Mouse (Mus musculus) regulatory T cell (primary cell): ENCODE results near the gene Esd.

Experiments used
- in situ Hi-C: fragments of 300-600 bp; cut with MboI, MseI; formaldehyde crosslinking; loops from one replicate; pipeline ENCODE4 v1.15.1; 2025; ENCODE audit warnings: high pct_unique_total_duplicates

Esd gene

DNA sequence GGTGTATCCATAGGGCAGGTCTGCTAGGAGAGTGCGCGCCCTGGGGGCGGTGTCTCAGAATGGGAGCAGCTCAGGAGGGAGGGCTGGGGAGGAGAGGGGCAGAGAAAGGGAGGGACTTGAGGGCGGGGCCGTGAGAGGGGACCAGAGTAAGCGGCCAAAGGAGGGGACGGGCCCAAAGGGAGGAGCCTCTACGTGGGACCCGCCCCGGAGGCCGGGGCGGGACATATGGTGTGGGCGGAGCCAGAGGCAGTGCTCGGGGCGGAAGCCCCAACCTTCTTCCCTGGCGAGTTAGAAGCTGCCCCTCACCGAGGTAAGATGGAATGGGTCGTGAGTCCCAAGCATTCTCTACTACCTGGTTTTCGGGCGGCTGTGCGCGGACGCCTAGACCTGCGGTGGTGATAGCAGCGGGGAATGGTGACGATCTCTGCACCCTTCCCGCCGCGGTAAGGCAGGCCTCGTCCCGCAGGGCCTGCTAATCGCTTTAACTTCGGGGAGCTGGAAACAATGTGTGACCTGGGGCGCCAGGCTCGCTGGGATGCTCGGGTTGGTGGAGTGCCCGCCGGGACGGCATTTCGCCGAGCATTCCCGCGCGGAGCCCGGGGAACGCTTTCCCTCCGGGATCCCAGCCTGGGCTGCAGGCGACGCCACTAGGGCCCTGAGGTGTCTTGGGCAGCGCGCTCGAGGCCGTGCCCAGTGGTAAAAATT lies at the start of gene Esd:
TSS of gene Esd (plus strand) at position 219 of the 705 bp plus-strand sequence.
- in situ Hi-C loops = no loop called here

DNA sequence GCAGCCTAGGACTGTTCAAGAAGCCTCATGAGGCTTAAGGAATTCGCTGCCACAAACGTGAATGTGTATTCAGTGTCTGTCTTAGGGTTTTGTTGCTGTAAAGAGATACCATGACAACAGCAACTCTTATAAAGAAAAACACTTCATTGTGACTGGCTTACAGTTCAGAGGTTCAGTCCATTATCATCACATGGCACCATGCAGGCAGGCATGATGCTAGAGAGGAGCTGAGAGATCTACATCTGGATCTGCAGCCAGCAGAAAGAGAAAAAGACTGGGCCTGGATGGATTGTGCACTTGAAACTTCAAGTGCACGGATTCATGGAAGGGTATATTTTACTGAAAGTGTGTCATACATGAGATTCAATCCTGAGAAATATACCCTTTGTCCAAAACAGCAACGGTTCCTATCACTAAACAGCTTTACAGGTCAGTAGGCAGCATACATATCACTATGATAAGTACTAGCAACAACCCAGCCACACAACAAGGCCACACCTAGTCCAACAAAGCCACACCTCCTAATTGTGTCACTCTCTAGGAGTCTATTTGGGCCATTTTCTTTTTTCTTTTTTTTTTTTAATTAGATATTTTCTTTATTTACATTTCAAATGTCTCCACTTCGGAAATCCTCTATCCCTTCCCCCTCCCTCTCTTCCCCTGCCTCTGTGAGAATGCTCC lies 47.7 kb upstream of the Esd start:
- in situ Hi-C loops = loop anchor here (10.0 kb wide), 1 partner anchor 1630 kb away; no protein-coding TSS in a partner anchor

DNA sequence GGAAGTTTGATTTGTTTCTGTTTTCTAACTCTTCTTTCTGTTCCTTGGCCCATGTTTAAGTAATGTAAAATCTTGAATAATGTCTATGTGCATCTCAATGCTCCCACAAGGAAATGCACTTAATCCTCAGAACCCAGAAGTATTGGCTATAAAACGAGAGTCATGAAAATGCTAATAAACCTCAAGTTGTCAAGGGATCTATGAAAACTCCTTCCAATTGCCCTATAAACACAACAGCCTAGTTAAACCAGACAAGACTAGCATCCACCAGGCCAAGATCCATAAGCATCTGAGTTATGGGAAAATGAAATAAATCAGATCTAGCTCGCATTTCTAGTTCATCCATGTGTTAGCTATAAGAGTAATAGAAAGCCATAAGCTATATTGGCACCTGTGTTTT lies 40.1 kb upstream of the Esd start:
- in situ Hi-C loops = loop anchor here (10.0 kb wide), 1 partner anchor 1067 kb away; no protein-coding TSS in a partner anchor

DNA sequence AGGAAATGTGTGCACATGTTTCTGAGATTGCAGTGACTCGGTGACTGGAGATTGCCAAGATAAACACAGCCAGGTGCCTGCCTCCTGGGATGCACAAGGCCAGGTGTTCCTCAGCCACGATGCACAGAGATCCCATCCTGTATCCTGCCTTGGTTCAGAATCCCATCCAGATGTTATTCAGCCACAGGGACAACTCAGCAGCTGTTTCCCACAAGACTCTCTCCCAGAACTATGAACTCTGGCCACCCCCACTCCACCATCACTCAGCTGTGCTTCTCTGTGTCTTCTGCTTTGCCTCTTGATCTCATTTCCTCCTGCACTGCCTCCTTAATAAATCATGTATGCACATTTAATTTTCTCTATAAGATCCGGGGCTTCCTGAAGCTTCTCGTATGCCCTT lies 35.3 kb upstream of the Esd start:
- in situ Hi-C loops = loop anchor here (10.0 kb wide), 1 partner anchor 1072 kb away; no protein-coding TSS in a partner anchor

DNA sequence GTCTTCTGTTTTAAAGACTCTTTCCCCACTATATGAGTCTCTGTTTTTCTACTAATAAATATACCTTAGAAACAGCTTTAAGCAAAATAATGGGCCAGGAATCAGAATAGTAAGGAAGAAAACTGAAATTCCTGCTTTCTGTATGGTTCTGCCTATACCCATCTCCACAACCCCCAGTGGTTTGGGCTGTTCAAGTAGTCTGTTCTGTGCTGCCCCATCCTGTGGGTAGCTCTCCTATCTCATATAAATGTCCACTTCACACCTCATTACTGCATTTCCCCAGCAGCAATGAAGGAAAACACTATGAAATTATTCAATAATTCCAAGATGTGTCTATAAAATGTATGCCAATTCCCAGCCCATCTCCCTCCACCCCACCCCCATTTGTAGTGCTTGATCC lies 34.7 kb upstream of the Esd start:
- in situ Hi-C loops = loop anchor here (10.0 kb wide), 1 partner anchor 1073 kb away; no protein-coding TSS in a partner anchor

DNA sequence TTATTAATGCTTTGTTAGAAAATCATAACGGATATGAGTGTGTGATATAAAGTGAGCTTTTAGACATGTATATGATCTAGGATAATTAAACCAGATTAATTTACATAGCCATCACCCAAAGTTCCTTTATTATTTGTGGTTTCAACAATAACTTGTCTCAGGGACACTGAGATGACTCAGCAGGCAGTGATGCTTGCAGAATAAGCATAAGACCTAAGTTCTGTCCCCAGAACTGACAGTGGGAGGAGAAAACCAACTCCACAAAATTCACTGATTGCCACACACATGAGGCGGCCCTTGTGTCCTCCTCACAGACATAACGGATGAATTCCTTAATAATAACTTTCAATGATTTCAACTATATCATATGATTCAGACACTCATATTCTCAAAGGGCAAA lies 32.9 kb upstream of the Esd start:
- in situ Hi-C loops = loop anchor here (10.0 kb wide), 1 partner anchor 1074 kb away; no protein-coding TSS in a partner anchor

DNA sequence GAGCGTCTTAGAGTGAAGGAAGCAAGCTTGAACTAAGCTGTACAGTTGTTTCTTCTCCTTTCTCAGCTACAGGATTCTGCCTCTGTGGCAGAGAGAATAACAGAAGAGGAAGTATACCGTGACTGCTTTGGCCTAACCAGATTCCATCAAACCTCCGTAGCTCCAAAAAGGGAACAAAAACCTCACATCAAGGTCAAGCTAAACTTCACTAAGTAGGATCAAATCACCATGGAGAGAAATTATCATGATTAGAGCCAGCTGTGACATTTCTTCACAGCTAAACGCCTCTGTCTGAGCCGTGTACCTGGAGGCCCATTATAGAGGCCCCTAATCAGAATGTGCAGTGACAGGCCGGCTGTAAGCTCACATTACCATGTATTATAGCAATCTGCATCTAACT lies 28.2 kb upstream of the Esd start:
- in situ Hi-C loops = no loop called here

DNA sequence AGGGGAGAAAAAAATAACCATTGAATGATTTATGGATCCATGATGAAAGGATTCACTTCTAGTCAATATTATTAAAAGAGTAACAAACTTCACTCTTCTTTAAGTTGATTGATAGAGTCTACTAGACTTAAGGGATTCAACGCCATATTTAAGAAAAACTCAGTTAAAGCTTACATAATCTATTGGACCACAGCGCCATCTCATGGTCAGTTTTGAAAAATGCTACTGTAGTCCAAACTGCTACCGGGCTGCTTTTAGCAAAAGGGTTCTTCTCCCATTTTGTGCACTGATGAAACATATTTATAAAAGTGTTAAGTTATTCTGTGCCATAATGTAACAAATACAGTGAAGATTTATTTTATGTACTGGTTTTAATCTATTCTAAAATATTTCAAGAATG lies 23.0 kb upstream of the Esd start:
- in situ Hi-C loops = no loop called here

DNA sequence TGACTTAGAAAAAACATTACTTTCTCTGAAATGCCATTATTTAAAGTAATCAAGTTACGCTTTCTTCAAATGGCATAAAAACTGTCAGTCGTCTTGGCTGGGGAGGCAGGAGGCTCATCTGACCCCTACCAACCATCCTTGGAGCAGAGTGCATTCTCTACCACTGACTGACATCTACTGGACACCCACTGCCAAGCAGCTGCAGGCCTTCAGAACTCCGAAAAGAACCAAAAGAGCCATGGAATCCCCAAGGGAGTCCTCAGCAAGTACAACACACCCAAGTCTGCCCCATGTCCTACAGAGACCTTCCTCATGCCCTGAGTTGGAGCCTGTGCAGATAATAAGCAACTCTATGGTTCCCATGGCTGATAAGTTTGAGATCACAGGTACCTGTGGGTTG lies 8.6 kb upstream of the Esd start:
- in situ Hi-C loops = no loop called here

DNA sequence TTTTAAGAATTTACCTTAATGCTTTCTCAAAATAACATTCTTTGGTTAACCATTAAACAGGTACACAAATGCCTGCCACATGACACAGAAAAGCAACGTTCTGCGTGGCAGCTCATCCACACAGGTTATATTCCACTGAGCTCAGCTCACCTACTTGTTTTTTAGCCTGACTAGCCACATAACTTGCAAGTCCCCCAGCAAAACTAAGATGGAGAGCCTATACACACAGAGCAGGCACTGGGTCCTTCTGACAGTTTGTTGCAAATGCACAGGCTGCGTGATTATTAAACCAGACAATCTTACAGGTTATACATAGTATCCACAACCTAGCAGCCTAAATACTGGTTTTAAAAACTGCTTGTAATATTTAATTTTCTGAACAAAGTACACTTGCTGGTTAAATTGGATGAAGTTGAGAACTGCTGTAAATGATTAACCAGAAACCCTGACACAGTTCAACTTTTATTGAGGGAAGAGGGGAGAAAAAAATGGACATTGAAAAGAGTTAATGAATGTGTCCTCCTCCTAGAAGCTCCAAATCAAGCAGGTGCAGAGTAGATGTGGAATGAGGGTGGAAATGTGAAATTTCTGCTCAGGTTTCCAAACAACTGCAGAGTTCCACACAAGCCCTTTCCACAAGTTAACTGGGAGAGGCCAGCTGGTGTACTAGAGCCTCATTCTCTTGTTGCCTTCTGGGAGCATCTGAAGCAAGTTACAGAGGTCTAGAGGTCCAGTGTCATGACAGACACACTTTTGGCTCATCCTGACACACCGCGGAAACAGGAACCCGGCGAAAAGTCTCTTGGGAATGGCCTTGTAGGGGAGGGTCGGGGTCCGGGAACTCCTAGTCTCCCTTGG lies 647 bp upstream of the Esd start:
- in situ Hi-C loops = no loop called here

DNA sequence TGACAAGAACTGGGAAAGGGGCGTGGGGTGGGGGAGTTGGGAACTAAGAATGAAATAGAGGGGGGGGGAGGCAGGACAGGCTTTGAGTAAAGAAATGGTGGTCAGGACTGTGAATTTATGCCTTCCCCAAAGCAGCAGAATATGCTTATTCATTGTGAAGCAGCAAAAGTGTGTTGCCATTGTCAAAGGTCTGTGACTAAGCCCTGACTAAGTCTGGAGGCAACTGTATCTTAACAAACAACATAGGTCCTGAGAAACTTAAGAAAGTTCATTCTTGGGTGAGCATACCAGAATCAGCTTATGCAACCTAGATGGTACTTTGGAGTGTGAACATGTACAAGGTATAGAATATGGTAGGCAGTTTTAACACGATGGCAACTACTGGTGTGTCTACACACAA lies 1.3 kb downstream of the Esd start:
- in situ Hi-C loops = no loop called here

DNA sequence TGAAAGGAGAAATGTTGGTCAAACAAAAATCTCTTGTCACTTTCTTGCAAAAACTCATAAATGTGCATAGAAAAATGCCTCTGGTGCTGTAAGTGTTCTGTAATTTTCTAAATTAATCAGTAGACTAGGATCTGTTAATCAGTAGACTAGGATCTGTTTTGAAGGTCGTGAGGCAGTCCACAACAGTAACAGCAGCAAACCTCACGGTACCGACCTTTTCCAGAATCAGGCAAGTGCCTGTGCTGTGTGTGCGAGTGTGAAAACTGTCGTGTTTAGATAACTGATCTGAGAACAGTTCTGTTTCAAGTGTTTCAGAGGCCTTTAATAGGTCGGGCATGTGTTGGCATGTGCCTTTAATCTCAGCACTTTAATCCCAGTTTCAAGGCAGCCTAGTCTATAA lies 3.4 kb downstream of the Esd start:
- in situ Hi-C loops = no loop called here

DNA sequence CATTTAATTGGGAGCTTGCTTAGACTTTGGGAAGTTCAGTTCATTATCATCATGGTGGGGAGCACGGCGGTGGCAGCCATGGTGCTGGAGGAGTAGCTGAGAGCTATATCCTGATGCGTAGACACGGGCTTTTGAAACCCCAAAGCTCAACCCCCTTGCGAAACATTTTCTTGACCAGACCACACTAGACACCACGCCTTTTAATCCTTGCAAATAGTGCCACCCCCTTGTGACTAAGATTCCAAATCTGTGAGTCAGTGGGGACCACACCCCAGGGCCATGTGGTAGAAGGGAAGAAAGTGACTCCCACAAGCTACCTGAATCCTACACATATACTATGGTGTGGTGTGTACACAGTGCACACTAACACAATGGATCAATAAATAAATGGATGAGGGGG lies 4.8 kb downstream of the Esd start:
- in situ Hi-C loops = no loop called here

DNA sequence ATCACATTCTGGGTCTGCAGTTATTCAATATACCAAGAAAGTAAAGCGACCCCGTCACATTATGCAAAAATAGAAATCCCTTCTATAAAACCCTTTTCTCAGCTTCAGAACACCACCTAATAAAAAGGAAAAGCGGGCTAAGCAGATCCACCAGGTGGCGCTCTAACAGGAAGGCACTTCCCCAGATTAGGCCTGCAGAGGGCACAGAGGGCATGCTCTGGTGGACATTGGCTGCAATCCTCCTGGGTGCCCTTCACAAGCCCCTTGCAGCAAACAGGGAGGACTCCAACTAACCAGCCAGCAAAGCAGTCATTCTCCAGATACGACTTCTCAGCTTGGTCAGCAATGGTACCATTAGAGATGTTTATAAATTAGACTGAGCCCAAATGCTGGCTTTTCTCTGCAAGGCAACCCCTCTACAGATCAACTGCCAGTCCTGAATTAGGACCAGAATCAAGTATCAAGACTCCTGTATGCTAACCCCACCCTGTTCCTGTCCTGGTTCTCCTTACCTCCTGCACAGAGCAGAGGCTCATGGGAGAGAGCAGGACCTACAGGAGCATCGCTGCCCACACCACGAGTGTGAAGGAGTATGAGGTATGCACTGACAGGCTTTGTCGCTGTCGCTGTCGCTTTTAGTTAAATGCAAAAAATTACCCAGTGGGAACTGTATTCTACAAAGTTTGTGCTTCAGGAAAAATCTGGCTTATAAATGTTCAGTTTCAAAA lies 32.3 kb downstream of the Esd start:
- in situ Hi-C loops = loop anchor here (5.0 kb wide), 1 partner anchor 228 kb away; no protein-coding TSS in a partner anchor

DNA sequence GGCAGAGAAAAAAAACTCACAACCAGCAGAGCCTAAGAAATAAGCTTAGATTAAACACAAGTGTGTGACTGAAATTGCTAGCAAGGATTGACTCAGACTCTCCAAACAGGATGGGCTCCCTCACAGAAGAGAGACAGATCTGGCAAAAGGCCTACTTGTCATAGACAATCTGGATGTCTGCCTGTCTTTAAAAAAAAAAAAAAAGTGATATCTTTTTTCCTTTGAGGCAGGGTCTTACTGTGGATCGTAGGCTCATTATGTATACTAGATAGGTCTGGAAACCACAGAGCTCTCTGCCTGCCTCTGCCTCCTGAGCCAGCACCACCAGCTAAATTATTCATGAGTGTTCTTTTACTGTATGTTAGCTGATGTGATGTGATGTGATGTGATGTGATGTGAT lies 35.8 kb downstream of the Esd start:
- in situ Hi-C loops = no loop called here

DNA sequence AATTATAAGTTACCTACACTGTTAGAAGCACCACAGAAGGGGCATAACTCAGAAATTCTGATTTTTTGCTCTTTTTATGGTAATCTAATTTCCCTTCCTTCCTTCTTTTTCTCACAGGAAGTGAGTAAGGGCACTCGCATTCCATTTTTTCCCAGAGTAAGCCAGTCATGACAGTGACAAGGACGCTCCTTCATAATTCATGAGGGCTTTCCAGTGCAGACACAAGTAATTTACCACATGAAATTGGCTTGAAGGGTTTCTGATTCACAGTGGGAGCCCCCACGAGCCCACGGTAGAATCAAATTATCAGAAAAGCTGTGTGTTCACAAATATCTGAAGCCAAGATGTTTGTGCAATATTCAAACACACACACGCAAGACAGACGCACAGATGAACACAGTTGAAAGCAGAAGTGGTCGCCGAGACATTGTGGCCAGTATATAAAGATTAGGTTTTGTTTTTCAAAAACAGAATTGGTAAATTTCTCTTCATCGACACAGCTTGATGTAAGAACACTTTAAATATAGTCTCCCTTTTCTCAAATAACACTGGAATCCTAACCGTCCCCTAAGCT lies 42.0 kb downstream of the Esd start:
- in situ Hi-C loops = no loop called here

DNA sequence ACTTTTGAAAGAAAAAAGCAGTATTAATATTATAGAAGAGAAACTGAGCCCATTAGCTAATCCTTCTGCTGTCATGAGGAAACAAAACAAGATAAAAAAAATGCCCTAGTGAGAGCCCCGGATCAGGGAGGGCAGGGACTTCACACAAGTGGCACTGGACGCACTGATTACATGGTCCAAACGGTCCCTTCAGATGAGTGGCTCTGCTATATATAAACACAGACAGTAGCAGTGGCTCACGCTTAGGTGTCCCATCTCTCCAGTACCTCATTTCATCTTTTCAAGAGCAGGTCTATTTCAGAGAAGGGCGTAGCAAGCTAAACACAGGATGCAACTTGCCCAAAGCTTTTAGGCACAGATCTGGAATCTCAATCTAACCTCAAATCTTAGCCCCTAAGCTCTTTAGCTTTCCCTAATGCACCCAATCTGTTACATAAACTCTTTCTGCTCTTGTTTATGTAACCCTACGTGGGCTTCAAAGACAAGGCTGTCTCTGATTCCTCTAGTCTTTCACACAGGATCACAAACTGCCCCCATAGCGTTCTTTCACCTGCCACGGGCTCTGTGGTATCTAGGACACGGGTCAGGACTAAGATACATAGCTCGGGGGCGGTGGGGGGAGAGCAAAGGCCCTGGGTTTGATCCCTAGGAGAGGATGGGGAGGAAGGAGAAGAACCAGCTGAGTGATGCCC lies 52.3 kb downstream of the Esd start:
- in situ Hi-C loops = no loop called here

DNA sequence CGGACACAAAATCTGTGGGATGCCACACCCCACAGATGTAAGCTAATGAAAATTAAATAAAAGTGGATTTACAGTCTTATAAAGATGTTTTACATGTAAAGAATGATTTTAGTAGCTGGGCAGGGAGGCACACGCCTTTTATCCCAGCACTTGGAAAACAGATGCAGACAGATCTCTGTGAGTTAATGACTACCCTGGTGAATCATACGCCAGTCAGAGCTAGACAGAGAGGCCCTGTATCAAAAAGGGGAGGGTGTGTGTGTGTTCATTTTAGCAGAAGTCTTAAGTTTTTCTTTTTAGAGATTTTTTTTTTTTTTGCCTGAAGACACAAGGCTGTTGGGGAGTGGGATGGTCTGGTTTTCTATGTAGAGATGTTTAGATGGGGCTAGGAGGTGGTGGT lies 55.6 kb downstream of the Esd start:
- in situ Hi-C loops = no loop called here

DNA sequence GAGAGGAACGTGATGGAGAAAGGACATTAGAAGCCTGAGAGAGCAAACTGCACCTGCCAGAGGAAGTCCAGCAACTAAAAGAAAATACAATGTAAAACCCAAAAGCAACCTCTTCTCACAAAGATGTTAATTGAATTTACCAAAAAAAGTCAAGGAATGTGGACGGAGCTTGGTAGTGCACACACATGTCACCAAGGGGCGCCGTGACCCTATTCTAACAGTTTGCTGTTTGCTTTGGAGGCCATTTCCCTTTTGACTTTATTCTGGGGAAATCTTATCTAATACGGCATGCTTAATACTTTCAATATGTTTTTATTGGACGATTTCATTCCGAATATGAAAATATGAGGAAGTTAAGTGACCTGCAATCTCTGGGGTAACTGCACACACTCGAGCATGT lies 56.7 kb downstream of the Esd start:
- in situ Hi-C loops = no loop called here

DNA sequence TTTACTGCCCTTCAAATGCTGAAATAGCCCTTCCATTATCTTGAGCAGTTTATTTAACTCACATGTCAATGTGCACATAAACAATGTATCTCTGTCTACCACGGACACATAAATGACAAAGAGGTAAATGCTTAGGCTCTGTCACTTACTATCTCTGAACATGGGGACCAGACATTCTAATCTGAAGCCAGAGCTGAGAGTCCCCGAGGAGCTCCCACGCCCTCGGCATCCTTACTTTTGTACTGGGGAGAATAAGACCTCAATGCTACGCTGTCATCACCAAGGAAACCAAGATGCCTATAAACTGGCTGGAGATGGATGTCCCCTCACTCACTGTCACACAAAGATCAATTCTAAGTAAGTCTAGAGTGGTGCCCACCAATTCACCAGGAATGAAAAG lies 58.4 kb downstream of the Esd start:
- in situ Hi-C loops = no loop called here

DNA sequence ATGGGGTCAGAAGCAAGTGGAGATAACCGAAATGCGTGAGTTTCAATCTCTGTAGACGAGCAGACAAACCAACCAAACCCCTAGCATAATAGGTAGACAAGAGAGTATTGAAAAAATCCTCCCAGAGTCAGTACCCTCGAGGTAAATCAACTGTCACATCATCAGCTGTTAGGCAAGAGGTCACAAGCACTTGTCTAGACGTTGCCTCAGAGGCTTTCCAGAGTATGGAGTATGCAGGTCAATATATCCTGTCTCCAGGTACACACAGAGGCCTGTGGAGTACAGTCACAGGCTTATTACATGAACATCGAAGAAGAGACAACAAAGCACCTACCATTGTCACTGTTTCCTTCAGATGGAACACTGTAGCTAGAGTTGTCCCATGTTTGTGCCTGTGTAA lies 60.7 kb downstream of the Esd start:
- in situ Hi-C loops = no loop called here
